Mouse (Mus musculus): Measurements from ENCODE around the gene Cenpx. TPM values are rescaled to one million over a fixed set of nuclear protein-coding genes. Genes with fewer than 3 reads are reported as not detected.

Cenpx gene
- total and polyA plus RNA-seq, 2 experiments: 20.3 to 74.6 TPM

DNA sequence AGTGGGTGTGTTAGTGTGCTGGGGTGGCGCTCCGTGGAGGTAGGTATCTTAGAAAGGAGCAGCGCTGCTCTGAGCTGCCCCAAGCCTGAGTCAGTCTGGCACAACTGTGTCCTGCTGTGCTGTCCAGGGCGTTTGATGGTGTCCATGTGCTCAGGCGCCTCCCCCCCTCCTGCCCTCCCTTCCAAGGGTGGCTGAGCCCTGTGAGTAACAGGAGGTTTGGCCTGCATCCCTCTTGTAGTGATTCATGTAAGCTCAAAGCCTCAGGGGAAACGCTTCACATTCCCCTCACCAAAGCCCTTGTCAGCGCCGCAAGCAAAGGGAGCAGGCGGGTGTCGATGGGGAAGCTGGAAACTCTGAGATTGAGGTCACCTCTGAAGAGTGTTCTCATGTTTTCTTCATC, 15.8 kb downstream of the Cenpx start:
- Histone ChIP-seq H3K4me1 (ENCODE audit: control insufficient read depth, insufficient read depth, low read length) (peaks cover 25% of the 10 kb centered on the region), H3K4me3 (ENCODE audit: insufficient read depth, low read depth, low read length) (no peak overlapping the region), H3K9ac (ENCODE audit: low read depth, low read length) (no peak overlapping the region), H3K27ac (replicated peaks; ENCODE audit: insufficient read depth, low read depth, low read length) (no peak overlapping the region), H3K79me2 (ENCODE audit: control insufficient read depth, insufficient read depth, low read length) (peaks cover 3% of the 10 kb centered on the region; the same call in 1 of the 2 replicates), H3K27me3 (ENCODE audit: control insufficient read depth, insufficient read depth, low read length) (no peaks in the 10 kb centered on the region), H3K36me3 (ENCODE audit: control insufficient read depth, insufficient read depth, low read length) (peaks cover 3% of the 10 kb centered on the region; the same call in 1 of the 2 replicates)
- TF ChIP-seq CTCF (IDR thresholded peaks at IDR 0.05; ENCODE audit: low read depth, low read length) (no peak), POLR2A (IDR thresholded peaks at IDR 0.05; ENCODE audit: extremely low read depth, insufficient read depth, low read length) (no peak)
- 87% methylated on average over 10 of the region's 10 CpGs for WGBS
- DNase-seq (ENCODE audit: extremely low read depth, low read depth, low spot score): no peak

DNA sequence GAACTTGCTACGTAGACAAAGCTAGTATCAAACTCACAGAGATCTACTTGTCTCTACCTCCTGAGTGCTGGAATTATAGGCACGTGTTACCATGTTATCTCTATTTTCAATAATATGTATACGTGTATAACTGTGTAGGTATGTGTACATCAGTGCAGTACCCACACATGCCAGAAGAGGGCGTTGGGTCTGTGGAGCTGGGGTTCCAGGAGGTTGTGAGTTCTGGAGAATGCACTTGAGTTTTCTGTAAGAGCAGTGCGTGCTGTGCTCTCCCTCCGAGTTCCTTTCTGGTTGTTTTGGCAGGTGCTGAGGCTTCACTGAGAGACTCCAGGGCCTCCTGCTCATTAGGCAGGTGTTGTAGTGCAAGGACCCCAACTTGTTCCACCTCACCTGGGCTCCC, 17.0 kb downstream of the Cenpx start:
- Histone ChIP-seq H3K27ac (replicated peaks; ENCODE audit: insufficient read depth, low read depth, low read length) (no peak overlapping the region), H3K27me3 (ENCODE audit: control insufficient read depth, insufficient read depth, low read length) (no peaks in the 10 kb centered on the region), H3K79me2 (ENCODE audit: control insufficient read depth, insufficient read depth, low read length) (peaks cover 4% of the 10 kb centered on the region; the same call in 1 of the 2 replicates), H3K4me1 (ENCODE audit: control insufficient read depth, insufficient read depth, low read length) (peaks cover 36% of the 10 kb centered on the region), H3K36me3 (ENCODE audit: control insufficient read depth, insufficient read depth, low read length) (no peaks in the 10 kb centered on the region; the same call in 1 of the 2 replicates), H3K9ac (ENCODE audit: low read depth, low read length) (no peak overlapping the region), H3K4me3 (ENCODE audit: insufficient read depth, low read depth, low read length) (no peak overlapping the region)
- DNase-seq (ENCODE audit: extremely low read depth, low read depth, low spot score): no peak
- TF ChIP-seq CTCF (IDR thresholded peaks at IDR 0.05; ENCODE audit: low read depth, low read length) (peak; percentile 30; the same call in 1 of the 2 replicates), POLR2A (IDR thresholded peaks at IDR 0.05; ENCODE audit: extremely low read depth, insufficient read depth, low read length) (no peak)
- WGBS: 90% methylated on average over 6 of the region's 6 CpGs

DNA sequence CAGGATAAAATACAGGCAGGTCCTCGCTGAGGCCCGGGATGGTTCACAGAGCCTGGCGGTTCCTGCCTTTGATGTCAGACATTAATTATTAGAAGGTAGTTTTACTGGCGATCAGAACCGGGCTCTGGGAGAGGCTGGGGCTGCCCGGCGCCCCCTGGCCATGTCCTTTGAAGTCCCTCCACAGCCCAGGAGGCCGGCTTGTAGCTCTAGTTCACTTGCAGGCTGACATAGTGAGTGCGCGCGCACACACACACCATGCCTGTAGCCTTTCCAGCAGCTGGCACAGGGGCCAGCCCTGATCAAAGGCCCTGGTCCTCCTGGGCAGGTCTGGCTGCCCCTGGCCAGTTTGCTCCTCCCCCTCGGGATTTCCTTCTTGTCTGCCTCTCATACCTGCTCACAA, 17.9 kb downstream of the Cenpx start:
- WGBS: 43% methylated on average over 12 of the region's 12 CpGs
- no peaks in the 10 kb centered on the region for H3K36me3 ChIP-seq (ENCODE audit: control insufficient read depth, insufficient read depth, low read length)
- peaks cover 7% of the 10 kb centered on the region; the same call in 1 of the 2 replicates for H3K79me2 ChIP-seq (ENCODE audit: control insufficient read depth, insufficient read depth, low read length)
- H3K27me3 ChIP-seq (ENCODE audit: control insufficient read depth, insufficient read depth, low read length): no peaks in the 10 kb centered on the region
- peak overlapping the region; percentile 14; the same call in 1 of the 2 replicates for H3K9ac ChIP-seq (ENCODE audit: low read depth, low read length)
- DNase-seq (ENCODE audit: extremely low read depth, low read depth, low spot score): peak; percentile 84
- no peak overlapping the region for H3K4me3 ChIP-seq (ENCODE audit: insufficient read depth, low read depth, low read length)
- TF ChIP-seq POLR2A (IDR thresholded peaks at IDR 0.05; ENCODE audit: extremely low read depth, insufficient read depth, low read length) (no peak), CTCF (IDR thresholded peaks at IDR 0.05; ENCODE audit: low read depth, low read length) (no peak)
- peaks cover 38% of the 10 kb centered on the region for H3K4me1 ChIP-seq (ENCODE audit: control insufficient read depth, insufficient read depth, low read length)
- H3K27ac ChIP-seq (replicated peaks; ENCODE audit: insufficient read depth, low read depth, low read length): peak overlapping the region; percentile 74

DNA sequence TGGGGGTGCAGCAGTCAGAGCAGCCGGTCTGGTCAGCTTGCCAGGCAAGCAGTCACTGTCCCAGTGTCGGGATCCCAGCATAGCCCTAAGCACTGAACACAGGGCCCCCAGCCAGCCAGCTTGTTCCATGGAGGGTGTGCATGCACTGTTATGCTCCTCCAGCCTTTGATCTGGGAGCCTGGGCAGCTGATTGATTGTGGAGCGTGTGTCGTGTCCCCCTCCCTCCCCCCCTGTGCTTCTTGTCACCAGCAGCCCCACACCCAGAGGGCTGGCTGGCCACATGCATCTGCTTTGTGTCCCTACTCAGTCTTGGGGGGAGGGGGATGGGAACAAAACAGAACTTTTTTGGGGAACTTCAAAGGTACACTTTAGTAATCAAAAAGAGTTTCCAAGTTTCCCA, 18.4 kb downstream of the Cenpx start:
- Histone ChIP-seq H3K36me3 (ENCODE audit: control insufficient read depth, insufficient read depth, low read length) (0 out of 2 replicates have a peak, but pooled peaks cover under 1% of the 10 kb centered on the region), H3K4me1 (ENCODE audit: control insufficient read depth, insufficient read depth, low read length) (peaks cover 38% of the 10 kb centered on the region), H3K9ac (ENCODE audit: low read depth, low read length) (no peak overlapping the region), H3K4me3 (ENCODE audit: insufficient read depth, low read depth, low read length) (no peak overlapping the region), H3K79me2 (ENCODE audit: control insufficient read depth, insufficient read depth, low read length) (peaks cover 10% of the 10 kb centered on the region; the same call in 1 of the 2 replicates), H3K27me3 (ENCODE audit: control insufficient read depth, insufficient read depth, low read length) (no peaks in the 10 kb centered on the region), H3K27ac (replicated peaks; ENCODE audit: insufficient read depth, low read depth, low read length) (peak overlapping the region; percentile 68)
- DNase-seq (ENCODE audit: extremely low read depth, low read depth, low spot score): no peak
- WGBS: 18% methylated on average over 4 of the region's 4 CpGs
- TF ChIP-seq POLR2A (IDR thresholded peaks at IDR 0.05; ENCODE audit: extremely low read depth, insufficient read depth, low read length): no peak
- TF ChIP-seq CTCF (IDR thresholded peaks at IDR 0.05; ENCODE audit: low read depth, low read length): no peak

DNA sequence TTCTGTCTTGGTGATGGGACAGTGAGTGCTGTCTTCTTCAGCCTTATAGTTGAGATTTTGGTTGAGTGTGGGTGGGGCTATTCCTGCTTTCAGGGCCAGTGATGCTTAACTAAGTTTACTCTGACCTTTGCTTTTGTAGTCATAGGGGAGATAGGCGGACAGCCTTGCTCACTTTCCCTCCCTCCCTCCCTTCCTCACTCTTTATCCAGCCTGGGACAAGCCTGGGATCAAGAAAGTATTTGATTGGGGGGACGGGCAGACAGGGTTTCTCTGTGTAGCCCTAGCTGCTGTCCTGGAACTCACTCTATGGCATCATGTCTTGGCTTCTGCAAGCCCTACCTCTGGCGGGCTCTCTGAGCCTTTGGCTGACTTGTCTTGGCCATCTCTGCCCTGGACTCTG, 20.1 kb downstream of the Cenpx start:
- Histone ChIP-seq H3K27ac (replicated peaks; ENCODE audit: insufficient read depth, low read depth, low read length) (peak overlapping the region; percentile 68), H3K27me3 (ENCODE audit: control insufficient read depth, insufficient read depth, low read length) (no peaks in the 10 kb centered on the region), H3K9ac (ENCODE audit: low read depth, low read length) (no peak overlapping the region), H3K4me1 (ENCODE audit: control insufficient read depth, insufficient read depth, low read length) (peaks cover 38% of the 10 kb centered on the region), H3K79me2 (ENCODE audit: control insufficient read depth, insufficient read depth, low read length) (peaks cover 16% of the 10 kb centered on the region; the same call in 1 of the 2 replicates), H3K36me3 (ENCODE audit: control insufficient read depth, insufficient read depth, low read length) (peaks cover 9% of the 10 kb centered on the region; the same call in 1 of the 2 replicates), H3K4me3 (ENCODE audit: insufficient read depth, low read depth, low read length) (no peak overlapping the region)
- WGBS: 64% methylated on average over 3 of the region's 3 CpGs
- no peak for TF ChIP-seq CTCF (IDR thresholded peaks at IDR 0.05; ENCODE audit: low read depth, low read length)
- no peak for TF ChIP-seq POLR2A (IDR thresholded peaks at IDR 0.05; ENCODE audit: extremely low read depth, insufficient read depth, low read length)
- DNase-seq (ENCODE audit: extremely low read depth, low read depth, low spot score): no peak

DNA sequence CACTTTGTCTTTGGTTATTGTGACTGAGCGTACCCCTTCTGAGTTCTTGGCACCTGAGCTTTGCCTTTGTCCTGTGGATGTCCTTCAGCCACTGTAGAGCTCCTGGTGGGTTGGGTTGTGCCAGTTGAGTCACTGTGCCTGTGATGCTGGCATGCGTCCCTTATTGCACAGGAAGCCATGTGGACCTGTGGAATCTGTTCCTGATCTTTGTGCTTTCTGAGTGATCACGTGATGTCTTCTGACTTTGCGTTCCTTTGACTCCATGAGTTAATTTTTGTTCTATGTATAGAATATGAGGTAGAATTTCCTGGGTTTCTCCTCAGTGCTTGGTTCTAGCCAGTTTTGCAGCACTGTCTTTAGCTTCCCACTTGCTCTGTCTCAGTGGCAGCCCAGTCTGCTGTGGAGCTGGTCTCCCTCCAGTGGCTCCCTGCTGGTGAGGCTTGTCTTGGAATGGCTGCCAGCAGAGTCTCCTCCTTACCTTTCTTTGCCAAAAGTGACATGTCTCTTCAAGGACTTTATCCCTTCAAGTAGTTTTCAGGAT, 21.0 kb downstream of the Cenpx start:
- Histone ChIP-seq H3K36me3 (ENCODE audit: control insufficient read depth, insufficient read depth, low read length) (peaks cover 9% of the 10 kb centered on the region; the same call in 1 of the 2 replicates), H3K9ac (ENCODE audit: low read depth, low read length) (0 out of 2 replicates have a peak overlapping the region, but pooled peaks have one; percentile 25), H3K27ac (replicated peaks; ENCODE audit: insufficient read depth, low read depth, low read length) (peak overlapping the region; percentile 87), H3K4me1 (ENCODE audit: control insufficient read depth, insufficient read depth, low read length) (peaks cover 41% of the 10 kb centered on the region), H3K27me3 (ENCODE audit: control insufficient read depth, insufficient read depth, low read length) (no peaks in the 10 kb centered on the region), H3K4me3 (ENCODE audit: insufficient read depth, low read depth, low read length) (no peak overlapping the region), H3K79me2 (ENCODE audit: control insufficient read depth, insufficient read depth, low read length) (peaks cover 25% of the 10 kb centered on the region; the same call in 1 of the 2 replicates)
- TF ChIP-seq CTCF (IDR thresholded peaks at IDR 0.05; ENCODE audit: low read depth, low read length): peak; percentile 28
- no peak for TF ChIP-seq POLR2A (IDR thresholded peaks at IDR 0.05; ENCODE audit: extremely low read depth, insufficient read depth, low read length)
- WGBS: 31% methylated on average over 4 of the region's 4 CpGs
- peak; percentile 91 for DNase-seq (ENCODE audit: extremely low read depth, low read depth, low spot score)

Data from liver, adult 2 months (tissue).